In genomic region chr2:178304669-178305068, GRCm38 (mm10) we compare ENCODE assay signal across 20 mouse cellular contexts.
A peak's percentile ranks its signal among the peaks of the same experiment; 100 is the strongest.
DNase-seq lines count a peak whose midpoint lies in the region; ATAC-seq and TF ChIP-seq lines count a peak whose summit lies in the region.
"Had no signal": no experiment of that assay in that cellular context is flagged by ENCODE, and none has a peak within 500 bp of the region (broad histone marks: within the 10 kb centered on the region; RNA-seq: fewer than 3 reads in every experiment).

No protein-coding gene starts in this region.

- H3K27me3 ChIP-seq in forebrain, postnatal 0 days (ENCODE audit: insufficient read depth, low read length): no peaks in the 10 kb centered on the region
- H3K27me3 ChIP-seq in forebrain, embryonic 13.5 days: no peaks in the 10 kb centered on the region
- no peaks in the 10 kb centered on the region for H3K27me3 ChIP-seq in midbrain, embryonic 13.5 days
- no peaks in the 10 kb centered on the region for H3K27me3 ChIP-seq in midbrain, embryonic 10.5 days (ENCODE audit: low read depth, poor library complexity, severe bottlenecking)
- H3K27me3 ChIP-seq in hindbrain, embryonic 14.5 days (ENCODE audit: control insufficient read depth, insufficient read depth, low read length): no peaks in the 10 kb centered on the region
- no peaks in the 10 kb centered on the region for H3K27me3 ChIP-seq in midbrain, postnatal 0 days (ENCODE audit: insufficient read depth, low read length)
- no peaks in the 10 kb centered on the region for H3K27me3 ChIP-seq in liver, embryonic 12.5 days (replicated peaks)
- H3K27me3 ChIP-seq: embryonic facial prominence, embryonic 13.5 days; limb, embryonic 15.5 days had no signal

- peak overlapping the region; percentile 86; the same call in 1 of the 2 replicates for H3K27ac ChIP-seq in forebrain, postnatal 0 days (ENCODE audit: low read depth, low read length)
- H3K27ac ChIP-seq in forebrain, embryonic 13.5 days: no peak overlapping the region
- H3K27ac ChIP-seq in midbrain, embryonic 13.5 days: peak overlapping the region; percentile 93
- H3K27ac ChIP-seq in midbrain, embryonic 10.5 days (replicated peaks): no peak overlapping the region
- H3K27ac ChIP-seq in hindbrain, embryonic 14.5 days: peak overlapping the region; percentile 87
- peak overlapping the region; percentile 85 for H3K27ac ChIP-seq in midbrain, postnatal 0 days (ENCODE audit: low read depth, low read length)
- no peak overlapping the region for H3K27ac ChIP-seq in liver, embryonic 12.5 days
- H3K27ac ChIP-seq: embryonic facial prominence, embryonic 13.5 days; gastrocnemius, adult 2 months; heart, embryonic 10.5 days; kidney, postnatal 0 days; limb, embryonic 15.5 days had no signal

- H3K4me3 ChIP-seq in forebrain, postnatal 0 days (ENCODE audit: low read depth, low read length): no peak overlapping the region
- H3K4me3 ChIP-seq in forebrain, embryonic 13.5 days: no peak overlapping the region
- no peak overlapping the region for H3K4me3 ChIP-seq in midbrain, embryonic 13.5 days (replicated peaks)
- H3K4me3 ChIP-seq in midbrain, embryonic 10.5 days: no peak overlapping the region
- no peak overlapping the region for H3K4me3 ChIP-seq in hindbrain, embryonic 14.5 days (replicated peaks; ENCODE audit: low read length)
- H3K4me3 ChIP-seq in midbrain, postnatal 0 days (ENCODE audit: low read depth, low read length): no peak overlapping the region
- H3K4me3 ChIP-seq in liver, embryonic 12.5 days: no peak overlapping the region
- H3K4me3 ChIP-seq: embryonic facial prominence, embryonic 13.5 days; gastrocnemius, adult 2 months; heart, embryonic 10.5 days; limb, embryonic 15.5 days had no signal

- WGBS in forebrain, postnatal 0 days: 89% methylated on average over 6 of the region's 6 CpGs
- WGBS in forebrain, embryonic 13.5 days: 90% methylated on average over 6 of the region's 6 CpGs
- 88% methylated on average over 6 of the region's 6 CpGs for WGBS in midbrain, embryonic 13.5 days
- WGBS in midbrain, embryonic 10.5 days: 88% methylated on average over 6 of the region's 6 CpGs
- WGBS in hindbrain, embryonic 14.5 days: 79% methylated on average over 6 of the region's 6 CpGs
- WGBS in midbrain, postnatal 0 days: 82% methylated on average over 6 of the region's 6 CpGs
- WGBS in liver, embryonic 12.5 days (ENCODE audit: insufficient replicate concordance): 67% methylated on average over 6 of the region's 6 CpGs

- no peak overlapping the region for H3K9ac ChIP-seq in forebrain, postnatal 0 days
- no peak overlapping the region for H3K9ac ChIP-seq in forebrain, embryonic 13.5 days
- no peak overlapping the region for H3K9ac ChIP-seq in midbrain, embryonic 13.5 days (replicated peaks)
- no peak overlapping the region for H3K9ac ChIP-seq in hindbrain, embryonic 14.5 days
- no peak overlapping the region for H3K9ac ChIP-seq in midbrain, postnatal 0 days (replicated peaks; ENCODE audit: low read length, poor library complexity, severe bottlenecking)
- no peak overlapping the region for H3K9ac ChIP-seq in liver, embryonic 12.5 days
- H3K9ac ChIP-seq: embryonic facial prominence, embryonic 13.5 days; limb, embryonic 15.5 days had no signal

- H3K4me1 ChIP-seq in forebrain, postnatal 0 days (ENCODE audit: insufficient read depth): peaks cover 21% of the 10 kb centered on the region
- peaks cover 26% of the 10 kb centered on the region for H3K4me1 ChIP-seq in forebrain, embryonic 13.5 days
- peaks cover 59% of the 10 kb centered on the region for H3K4me1 ChIP-seq in midbrain, embryonic 13.5 days (replicated peaks)
- H3K4me1 ChIP-seq in midbrain, embryonic 10.5 days: peaks cover 28% of the 10 kb centered on the region
- H3K4me1 ChIP-seq in hindbrain, embryonic 14.5 days (replicated peaks; ENCODE audit: control insufficient read depth, insufficient read depth, low read length): peaks cover 26% of the 10 kb centered on the region
- H3K4me1 ChIP-seq in midbrain, postnatal 0 days (ENCODE audit: insufficient read depth, low read length): peaks cover 18% of the 10 kb centered on the region
- no peaks in the 10 kb centered on the region for H3K4me1 ChIP-seq in liver, embryonic 12.5 days
- H3K4me1 ChIP-seq: limb, embryonic 15.5 days had no signal

- H3K36me3 ChIP-seq in forebrain, postnatal 0 days (ENCODE audit: insufficient read depth): peaks cover 13% of the 10 kb centered on the region; the same call in 1 of the 2 replicates
- peaks cover 9% of the 10 kb centered on the region; the same call in 1 of the 2 replicates for H3K36me3 ChIP-seq in forebrain, embryonic 13.5 days (ENCODE audit: poor library complexity, severe bottlenecking)
- H3K36me3 ChIP-seq in midbrain, embryonic 13.5 days: peaks cover 12% of the 10 kb centered on the region; the same call in 1 of the 2 replicates
- no peaks in the 10 kb centered on the region for H3K36me3 ChIP-seq in midbrain, embryonic 10.5 days
- H3K36me3 ChIP-seq in hindbrain, embryonic 14.5 days (replicated peaks; ENCODE audit: control insufficient read depth, insufficient read depth): peaks cover 4% of the 10 kb centered on the region; the same call in 1 of the 2 replicates
- peaks cover 4% of the 10 kb centered on the region; the same call in 1 of the 2 replicates for H3K36me3 ChIP-seq in midbrain, postnatal 0 days (ENCODE audit: insufficient read depth, low read length)
- H3K36me3 ChIP-seq in liver, embryonic 12.5 days: no peaks in the 10 kb centered on the region
- H3K36me3 ChIP-seq: embryonic facial prominence, embryonic 13.5 days; heart, embryonic 10.5 days; limb, embryonic 15.5 days had no signal

- no peak for ATAC-seq in forebrain, postnatal 0 days
- ATAC-seq in forebrain, embryonic 13.5 days: no peak
- no peak for ATAC-seq in midbrain, embryonic 13.5 days
- no peak for ATAC-seq in hindbrain, embryonic 14.5 days (ENCODE audit: low FRiP score)
- no peak for ATAC-seq in midbrain, postnatal 0 days (ENCODE audit: low FRiP score)
- ATAC-seq in liver, embryonic 12.5 days: no peak

- no peaks in the 10 kb centered on the region for H3K9me3 ChIP-seq in forebrain, postnatal 0 days (ENCODE audit: low read length)
- H3K9me3 ChIP-seq in forebrain, embryonic 13.5 days (replicated peaks): peaks cover 4% of the 10 kb centered on the region; the same call in 1 of the 2 replicates
- no peaks in the 10 kb centered on the region for H3K9me3 ChIP-seq in midbrain, embryonic 13.5 days
- H3K9me3 ChIP-seq in midbrain, embryonic 10.5 days (replicated peaks): no peaks in the 10 kb centered on the region
- no peaks in the 10 kb centered on the region for H3K9me3 ChIP-seq in hindbrain, embryonic 14.5 days (ENCODE audit: control insufficient read depth, low read length)
- H3K9me3 ChIP-seq in midbrain, postnatal 0 days (ENCODE audit: low read length): no peaks in the 10 kb centered on the region
- no peaks in the 10 kb centered on the region for H3K9me3 ChIP-seq in liver, embryonic 12.5 days (replicated peaks)
- H3K9me3 ChIP-seq: embryonic facial prominence, embryonic 13.5 days; heart, embryonic 10.5 days; limb, embryonic 15.5 days had no signal

- no peak for TF ChIP-seq CTCF in forebrain, postnatal 0 days (IDR thresholded peaks at IDR 0.05; ENCODE audit: low read depth)
- no peak for TF ChIP-seq CTCF in midbrain, postnatal 0 days (IDR thresholded peaks at IDR 0.05)

- DNase-seq in forebrain, postnatal 0 days: no peak
- no peak for DNase-seq in midbrain, embryonic 10.5 days (ENCODE audit: low spot score)
- DNase-seq in hindbrain, embryonic 14.5 days (ENCODE audit: low spot score): no peak
- DNase-seq in midbrain, postnatal 0 days (ENCODE audit: low spot score): no peak
- no peak for DNase-seq in retina, postnatal 1 day
- DNase-seq: adrenal gland, postnatal 36 days; B cell, adult 2 months; cerebellum, adult 9-10 months; gastrocnemius, adult 2 months; kidney, adult 11 months; layer of hippocampus, postnatal 36 days; lung, postnatal 10 days; thymus, postnatal 36 days had no signal

- no peak overlapping the region for H3K4me2 ChIP-seq in forebrain, postnatal 0 days (ENCODE audit: low read depth)
- no peak overlapping the region for H3K4me2 ChIP-seq in forebrain, embryonic 13.5 days
- H3K4me2 ChIP-seq in midbrain, embryonic 13.5 days (replicated peaks): no peak overlapping the region
- no peak overlapping the region for H3K4me2 ChIP-seq in hindbrain, embryonic 14.5 days (replicated peaks)
- no peak overlapping the region for H3K4me2 ChIP-seq in midbrain, postnatal 0 days (ENCODE audit: low read depth, low read length, poor library complexity, severe bottlenecking)
- H3K4me2 ChIP-seq in liver, embryonic 12.5 days: no peak overlapping the region
- H3K4me2 ChIP-seq: embryonic facial prominence, embryonic 13.5 days; limb, embryonic 15.5 days had no signal

Comparison
In these comparisons a context has a peak if more than half of its experiments do, and no peak if none do; other contexts are left out.
1. H3K27ac ChIP-seq: peak in forebrain, postnatal 0 days (single experiment), midbrain, embryonic 13.5 days (single experiment), hindbrain, embryonic 14.5 days (single experiment) and midbrain, postnatal 0 days (single experiment); none in forebrain, embryonic 13.5 days (single experiment), midbrain, embryonic 10.5 days (single experiment) and liver, embryonic 12.5 days (single experiment).